25 mouse cellular contexts compared by ENCODE assay signal in the genomic region with DNA sequence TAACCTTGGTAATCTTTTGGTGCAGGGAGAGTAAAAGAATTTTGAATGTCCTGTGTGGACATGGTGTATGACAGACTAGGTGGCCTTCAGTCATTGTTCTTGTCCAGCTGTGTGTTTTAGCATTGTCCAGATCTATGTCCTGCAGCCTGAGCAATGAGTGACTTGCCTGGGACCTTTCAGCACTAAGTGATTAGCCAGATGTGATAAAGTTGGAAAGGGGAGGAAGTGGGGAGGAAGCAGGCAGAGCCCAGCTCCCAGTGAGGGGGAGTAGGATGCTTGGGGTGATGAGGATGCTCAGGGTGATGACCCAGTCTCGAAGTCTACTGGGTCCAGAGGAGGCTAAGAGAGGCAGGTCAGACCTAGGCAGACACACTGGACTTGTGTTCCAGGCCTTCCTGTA. TPM values are rescaled to one million over a fixed set of nuclear protein-coding genes. Genes with fewer than 3 reads are reported as not detected.
DNase-seq lines count a peak whose midpoint lies in the region; ATAC-seq and TF ChIP-seq lines count a peak whose summit lies in the region.
"Had no signal": no experiment of that assay in that cellular context is flagged by ENCODE, and none has a peak within 500 bp of the region (broad histone marks: within the 10 kb centered on the region; RNA-seq: fewer than 3 reads in every experiment).

No protein-coding gene starts in this region.

- H3K9me3 ChIP-seq in heart, embryonic 16.5 days (replicated peaks; ENCODE audit: control insufficient read depth, low read length): no peaks in the 10 kb centered on the region
- no peaks in the 10 kb centered on the region for H3K9me3 ChIP-seq in liver, embryonic 11.5 days (ENCODE audit: control insufficient read depth, low read length)
- H3K9me3 ChIP-seq in liver, embryonic 13.5 days (replicated peaks): no peaks in the 10 kb centered on the region
- H3K9me3 ChIP-seq: embryonic facial prominence, embryonic 13.5 days; forebrain, embryonic 12.5 days; hindbrain, embryonic 15.5 days had no signal

- H3K36me3 ChIP-seq in heart, adult 2 months (ENCODE audit: control insufficient read depth, insufficient read depth, low read length): peaks cover 4% of the 10 kb centered on the region
- H3K36me3 ChIP-seq in heart, embryonic 16.5 days (ENCODE audit: control insufficient read depth, insufficient read depth): peaks cover 12% of the 10 kb centered on the region
- H3K36me3 ChIP-seq in liver, embryonic 11.5 days (ENCODE audit: control insufficient read depth, insufficient read depth, low read length): peaks cover 21% of the 10 kb centered on the region
- H3K36me3 ChIP-seq in liver, embryonic 13.5 days: peaks cover 48% of the 10 kb centered on the region

- TF ChIP-seq CTCF in heart, adult 2 months (IDR thresholded peaks at IDR 0.05): no peak

- peak; percentile 85 for TF ChIP-seq EP300 in heart, adult 2 months (IDR thresholded peaks at IDR 0.05; ENCODE audit: insufficient read depth, low read depth, low read length)

- peak in 1 of 2 experiments; percentile 51 for DNase-seq in heart, adult 2 months
- DNase-seq in heart, adult 8-10 months (ENCODE audit: low spot score): no peak
- DNase-seq in heart, postnatal 4 days: no peak
- DNase-seq in liver, embryonic 11.5 days (ENCODE audit: low spot score): peak; percentile 28
- DNase-seq in liver: no peak
- no peak for DNase-seq in liver, embryonic 13.5 days
- DNase-seq: adrenal gland, postnatal 14 days; cerebellum, adult 18-20 months; cerebellum, adult 9-11 months; cerebellum, postnatal 36 days; gastrocnemius, postnatal 25 days had no signal

- no peak; the same call in 1 of the 2 replicates for ATAC-seq in heart, embryonic 16.5 days (replicated peaks; ENCODE audit: extremely low read depth, insufficient read depth, low FRiP score)
- no peak for ATAC-seq in liver, embryonic 11.5 days (replicated peaks; ENCODE audit: low FRiP score)
- ATAC-seq in liver, embryonic 13.5 days (ENCODE audit: low read depth): no peak
- ATAC-seq: activated CD4-positive, CD25-positive, alpha-beta regulatory T cell, adult 4 months; forebrain, embryonic 16.5 days; inflammation-experienced regulatory T-cells, adult 6 months; intestine, postnatal 0 days; Patski had no signal

- TF ChIP-seq POLR2A in heart, adult 2 months (IDR thresholded peaks at IDR 0.05; ENCODE audit: insufficient read depth, low read depth, low read length): no peak

- no peaks in the 10 kb centered on the region for H3K27me3 ChIP-seq in heart, adult 2 months (ENCODE audit: control insufficient read depth, insufficient read depth, low read length)
- no peaks in the 10 kb centered on the region for H3K27me3 ChIP-seq in heart, embryonic 16.5 days (ENCODE audit: control insufficient read depth, insufficient read depth, low read length)
- H3K27me3 ChIP-seq in liver, embryonic 11.5 days (replicated peaks; ENCODE audit: control insufficient read depth, insufficient read depth, low read length): no peaks in the 10 kb centered on the region
- H3K27me3 ChIP-seq in liver, embryonic 13.5 days: no peaks in the 10 kb centered on the region
- H3K27me3 ChIP-seq: CH12.LX; embryonic facial prominence, embryonic 13.5 days; forebrain, embryonic 12.5 days; hindbrain, embryonic 15.5 days; Patski had no signal

- H3K4me3 ChIP-seq in heart, adult 2 months: no peak overlapping the region
- H3K4me3 ChIP-seq in heart, embryonic 16.5 days (ENCODE audit: low read length): no peak overlapping the region
- no peak overlapping the region for H3K4me3 ChIP-seq in liver, embryonic 11.5 days (ENCODE audit: low read depth, low read length)
- H3K4me3 ChIP-seq in liver, embryonic 13.5 days (replicated peaks): no peak overlapping the region
- H3K4me3 ChIP-seq: embryonic facial prominence, embryonic 13.5 days; forebrain, embryonic 12.5 days; hindbrain, embryonic 15.5 days had no signal

- peak overlapping the region; percentile 45 for H3K27ac ChIP-seq in heart, adult 2 months
- 0 out of 2 replicates have a peak overlapping the region, but pooled peaks have one; percentile 46 for H3K27ac ChIP-seq in heart, embryonic 16.5 days (ENCODE audit: low read length)
- H3K27ac ChIP-seq in liver, embryonic 11.5 days (ENCODE audit: low read depth, low read length): no peak overlapping the region; the same call in 1 of the 2 replicates
- H3K27ac ChIP-seq in liver, embryonic 13.5 days: peak overlapping the region; percentile 35
- H3K27ac ChIP-seq: embryonic facial prominence, embryonic 13.5 days; forebrain, embryonic 12.5 days; hindbrain, embryonic 15.5 days had no signal

- peaks cover 1% of the 10 kb centered on the region; the same call in 1 of the 2 replicates for H3K79me2 ChIP-seq in heart, adult 2 months (replicated peaks; ENCODE audit: control insufficient read depth, insufficient read depth, low read length)

- peaks cover 33% of the 10 kb centered on the region for H3K4me1 ChIP-seq in heart, adult 2 months (ENCODE audit: control insufficient read depth, insufficient read depth, low read length)
- peaks cover 26% of the 10 kb centered on the region for H3K4me1 ChIP-seq in heart, embryonic 16.5 days (ENCODE audit: control insufficient read depth, insufficient read depth, low read length)
- peaks cover 51% of the 10 kb centered on the region for H3K4me1 ChIP-seq in liver, embryonic 11.5 days (replicated peaks; ENCODE audit: control insufficient read depth, insufficient read depth, low read length)
- H3K4me1 ChIP-seq in liver, embryonic 13.5 days (replicated peaks): peaks cover 82% of the 10 kb centered on the region

- intact Hi-C loops in heart, adult 2 months (cut with DNase I): no loop called here

- H3K4me2 ChIP-seq in heart, embryonic 16.5 days (ENCODE audit: low read depth, low read length): no peak overlapping the region
- H3K4me2 ChIP-seq in liver, embryonic 11.5 days: no peak overlapping the region
- no peak overlapping the region for H3K4me2 ChIP-seq in liver, embryonic 13.5 days
- H3K4me2 ChIP-seq: embryonic facial prominence, embryonic 13.5 days; forebrain, embryonic 12.5 days; hindbrain, embryonic 15.5 days had no signal

- 42% methylated on average over 1 of the region's 1 CpGs for WGBS in heart, adult 2 months
- 61% methylated on average over 1 of the region's 1 CpGs for WGBS in heart, embryonic 16.5 days
- 81% methylated on average over 1 of the region's 1 CpGs for WGBS in liver, embryonic 11.5 days
- 57% methylated on average over 1 of the region's 1 CpGs for WGBS in liver, embryonic 13.5 days (ENCODE audit: insufficient replicate concordance)

- no peak overlapping the region for H3K9ac ChIP-seq in heart, adult 2 months (ENCODE audit: low read depth, low read length)
- no peak overlapping the region for H3K9ac ChIP-seq in heart, embryonic 16.5 days (ENCODE audit: low read length)
- H3K9ac ChIP-seq in liver, embryonic 11.5 days (ENCODE audit: low read depth, low read length): no peak overlapping the region
- H3K9ac ChIP-seq in liver, embryonic 13.5 days: no peak overlapping the region
- H3K9ac ChIP-seq: embryonic facial prominence, embryonic 13.5 days; forebrain, embryonic 12.5 days; hindbrain, embryonic 15.5 days had no signal

RNA-seq across cellular contexts. Expression of a gene that starts 8.3 kb away (rescaled TPM):
- total RNA-seq in heart, adult 2 months (2021): not detected
- not detected in 2 replicates for polyA plus RNA-seq in heart, adult 2 months (2012; rRNA removed)
- total RNA-seq in heart, adult 8-10 months (2022): not detected
- 1.2 and 1.3 TPM in 2 replicates for polyA plus RNA-seq in heart, embryonic 16.5 days (2015; fragmentation: Nextera tagmentation; extraction: Ambion mirVana)
- total RNA-seq in heart, postnatal 4 days (2021): not detected
- 1.5 and 2.0 TPM in 2 replicates for polyA plus RNA-seq in liver, embryonic 11.5 days (2014; fragmentation: Nextera tagmentation; extraction: Ambion mirVana)
- 0.57 and 0.78 TPM in 2 replicates for polyA plus RNA-seq in liver, embryonic 13.5 days (2015; fragmentation: Nextera tagmentation; extraction: Ambion mirVana)
- total RNA-seq: adrenal gland, adult 18-20 months; adrenal gland, postnatal 14 days; CH12.LX; gastrocnemius, postnatal 25 days; granulocyte monocyte progenitor cell, adult 5-6 weeks; heart, postnatal 14 days had no signal
- polyA plus RNA-seq: frontal cortex, adult 2 months had no signal

RNA-seq across cellular contexts. Expression of a gene that starts 16.2 kb away (rescaled TPM):
- total RNA-seq in heart, adult 2 months (2021): 100 to 1,000 TPM; 240 to 274 TPM
- 98.6 and 107 TPM in 2 replicates for polyA plus RNA-seq in heart, adult 2 months (2012; rRNA removed)
- total RNA-seq in heart, adult 8-10 months (2022): 100 to 1,000 TPM; 256 to 285 (median 277) TPM
- 104 and 122 TPM in 2 replicates for polyA plus RNA-seq in heart, embryonic 16.5 days (2015; fragmentation: Nextera tagmentation; extraction: Ambion mirVana)
- total RNA-seq in heart, postnatal 4 days (2021): 100 to 1,000 TPM; 244 to 245 TPM
- polyA plus RNA-seq in liver, embryonic 11.5 days (2014; fragmentation: Nextera tagmentation; extraction: Ambion mirVana): 37.1 and 38.3 TPM in 2 replicates
- 17.3 and 21.8 TPM in 2 replicates for polyA plus RNA-seq in liver, embryonic 13.5 days (2015; fragmentation: Nextera tagmentation; extraction: Ambion mirVana)

RNA-seq across cellular contexts. Expression of a gene that starts 54.2 kb away (rescaled TPM):
- total RNA-seq in heart, adult 2 months (2021): not detected
- polyA plus RNA-seq in heart, adult 2 months (2012; rRNA removed): not detected in 2 replicates
- not detected for total RNA-seq in heart, adult 8-10 months (2022)
- polyA plus RNA-seq in heart, embryonic 16.5 days (2015; fragmentation: Nextera tagmentation; extraction: Ambion mirVana): not detected in 2 replicates
- not detected for total RNA-seq in heart, postnatal 4 days (2021)
- polyA plus RNA-seq in liver, embryonic 11.5 days (2014; fragmentation: Nextera tagmentation; extraction: Ambion mirVana): not detected in 2 replicates
- 0.24 TPM in 1 of 2 replicates, not detected in the other for polyA plus RNA-seq in liver, embryonic 13.5 days (2015; fragmentation: Nextera tagmentation; extraction: Ambion mirVana)
- total RNA-seq: adrenal gland, adult 18-20 months; adrenal gland, postnatal 14 days; CH12.LX; gastrocnemius, postnatal 25 days; granulocyte monocyte progenitor cell, adult 5-6 weeks; heart, postnatal 14 days had no signal
- polyA plus RNA-seq: embryonic facial prominence, embryonic 13.5 days; intestine, postnatal 0 days; Patski had no signal
